Mouse (Mus musculus) stomach, postnatal 0 days (tissue): ENCODE measurements around the gene 1700030J22Rik. TPM values are rescaled to one million over a fixed set of nuclear protein-coding genes. Genes with fewer than 3 reads are reported as not detected.

Source experiments
- ATAC-seq: fragments of 200-750 bp; cut with Nextera tagmentation; 2 replicates; pipeline ENCODE4 v1.8.0; 2017; ENCODE audit not compliant: low FRiP score, low TSS enrichment
- DNase-seq: peaks from one replicate; pipeline ENCODE4 v3.0.0-alpha.2; 2016; ENCODE audit warnings: low spot score
- H3K27ac ChIP-seq: fragments of 300-500 bp; sonication (generic); replicated peaks from 2 replicates; pipeline ENCODE4 v1.5.1; 2014; ENCODE audit warnings: mild to moderate bottlenecking, control low read depth
- H3K27me3 ChIP-seq: fragments of 300-500 bp; sonication (generic); 2 replicates; pipeline ENCODE4 v1.6.1; 2014; ENCODE audit warnings: low read length; ENCODE audit not compliant: control insufficient read depth, insufficient read depth
- H3K36me3 ChIP-seq: fragments of 300-500 bp; sonication (generic); 2 replicates; pipeline ENCODE4 v1.6.1; 2014; ENCODE audit warnings: low read length, mixed read lengths; ENCODE audit not compliant: control insufficient read depth, insufficient read depth
- H3K4me1 ChIP-seq: fragments of 300-500 bp; sonication (generic); replicated peaks from 2 replicates; pipeline ENCODE4 v1.6.1; 2014; ENCODE audit warnings: antibody characterized with exemption; ENCODE audit not compliant: control insufficient read depth, insufficient read depth
- H3K4me2 ChIP-seq: fragments of 300-500 bp; sonication (generic); replicated peaks from 2 replicates; pipeline ENCODE4 v1.6.1; 2014; ENCODE audit warnings: low read depth, mild to moderate bottlenecking, control low read depth, moderate library complexity
- H3K4me3 ChIP-seq: fragments of 300-500 bp; sonication (generic); 2 replicates; pipeline ENCODE4 v1.5.1; 2014; ENCODE audit warnings: low read depth, low read length, control low read depth
- H3K9ac ChIP-seq: fragments of 300-500 bp; sonication (generic); 2 replicates; pipeline ENCODE4 v1.6.1; 2014; ENCODE audit warnings: mild to moderate bottlenecking, low read length, control low read depth, mixed read lengths
- H3K9me3 ChIP-seq: fragments of 300-500 bp; sonication (generic); 2 replicates; pipeline ENCODE4 v1.6.1; 2016; ENCODE audit warnings: low read length; ENCODE audit not compliant: control insufficient read depth
- CTCF ChIP-seq: IDR thresholded peaks from 2 replicates; pipeline ENCODE4 v1.5.1; 2016; ENCODE audit warnings: antibody characterized with exemption, low read depth, mild to moderate bottlenecking, moderate library complexity
- EP300 ChIP-seq: optimal IDR thresholded peaks from 2 replicates; pipeline ENCODE3; 2016; ENCODE audit warnings: antibody characterized with exemption
- WGBS: fragments of 180-500 bp; shearing (Covaris S2); extraction: QIAGEN DNeasy Blood & Tissue Kit; methylation state at CpG from one replicate; pipeline ENCODE4 v1.1.7; 2014; 5-methylcytosine and 5-hydroxymethylcytosine counted together
- polyA plus RNA-seq: library from polyadenylated mRNA; unstranded; fragments of >200 nt; fragmentation: Nextera tagmentation; extraction: Ambion mirVana; gene quantifications from 2 replicates; pipeline ENCODE4 v1.2.1, GENCODE M21; 2015

The 1700030J22Rik gene
- polyA plus RNA-seq, 1 experiment from 2014 or later = 0.45 TPM

DNA sequence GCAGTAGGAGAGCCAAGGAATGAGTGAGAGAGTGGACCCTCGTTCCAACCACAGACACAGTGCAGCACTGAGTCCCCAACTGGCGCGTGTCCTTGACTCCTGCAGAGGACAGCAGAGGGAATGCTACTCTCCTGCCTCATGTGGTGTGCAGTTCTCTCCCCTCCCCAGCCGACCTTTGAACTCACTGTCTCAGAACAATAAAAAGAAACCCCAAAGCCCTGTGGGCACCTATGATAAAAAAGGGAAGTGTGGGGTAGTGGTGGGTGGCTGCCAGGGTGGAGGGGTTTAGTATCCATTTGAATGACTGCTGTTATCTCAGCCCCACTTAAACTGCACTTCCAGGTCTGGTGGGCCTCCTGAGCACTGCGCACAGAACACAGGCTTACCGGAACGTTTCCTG lies 31.2 kb downstream of the 1700030J22Rik start:
- Histone ChIP-seq H3K36me3 (no peaks in the 10 kb centered on the region), H3K4me3 (no peak overlapping the region), H3K9ac (no peak overlapping the region), H3K27me3 (no peaks in the 10 kb centered on the region), H3K27ac (no peak overlapping the region), H3K9me3 (no peaks in the 10 kb centered on the region), H3K4me1 (no peaks in the 10 kb centered on the region), H3K4me2 (no peak overlapping the region)
- 79% methylated on average over 7 of the region's 7 CpGs for WGBS
- DNase-seq = no peak
- ATAC-seq = no peak
- TF ChIP-seq EP300 (no peak), CTCF (no peak)

DNA sequence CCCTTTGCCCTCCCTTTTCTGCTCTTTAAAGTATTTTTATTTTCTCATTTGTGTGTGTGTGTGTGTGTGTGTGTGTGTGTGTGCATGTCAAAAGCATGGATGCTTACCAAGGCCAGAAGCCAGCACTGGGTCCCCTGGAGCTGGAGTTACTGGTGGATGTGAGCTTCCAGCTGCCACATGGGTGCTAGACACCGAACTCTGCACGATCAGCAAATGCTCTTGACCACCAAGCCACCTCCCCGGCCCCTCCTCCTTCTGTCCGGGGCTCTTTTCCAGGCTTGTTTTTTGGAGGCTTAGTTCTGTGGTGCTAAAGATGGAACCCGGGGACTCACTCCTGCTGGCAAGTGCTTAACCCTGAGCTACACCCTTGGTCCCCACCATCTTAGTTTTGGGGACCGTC lies 31.9 kb downstream of the 1700030J22Rik start:
- Histone ChIP-seq H3K9ac (no peak overlapping the region), H3K9me3 (no peaks in the 10 kb centered on the region), H3K36me3 (no peaks in the 10 kb centered on the region), H3K27ac (no peak overlapping the region), H3K4me1 (no peaks in the 10 kb centered on the region), H3K4me3 (no peak overlapping the region), H3K27me3 (no peaks in the 10 kb centered on the region), H3K4me2 (no peak overlapping the region)
- 82% methylated on average over 6 of the region's 6 CpGs for WGBS
- DNase-seq (no peak), ATAC-seq (no peak)
- TF ChIP-seq CTCF (no peak), EP300 (no peak)

- Histone ChIP-seq H3K4me1 (no peaks in the 10 kb centered on the region), H3K9me3 (no peaks in the 10 kb centered on the region), H3K9ac (no peak overlapping the region), H3K36me3 (no peaks in the 10 kb centered on the region), H3K4me2 (0 out of 2 replicates have a peak overlapping the region, but pooled peaks have one; percentile 19), H3K27me3 (no peaks in the 10 kb centered on the region), H3K4me3 (no peak overlapping the region), H3K27ac (no peak overlapping the region)
- no peak for TF ChIP-seq EP300
- TF ChIP-seq CTCF = no peak
- WGBS = 78% methylated on average over 21 of the region's 21 CpGs
- no peak for DNase-seq
- no peak for ATAC-seq
Observed at GRCm38 (mm10) chr8:116946268-116946838, 32.4 kb downstream of the 1700030J22Rik start.

GRCm38 (mm10) chr8:116945169-116945910 lies 33.4 kb downstream of the 1700030J22Rik start:
- ATAC-seq = no peak
- TF ChIP-seq EP300 (no peak), CTCF (no peak)
- no peak overlapping the region for H3K4me3 ChIP-seq

DNA sequence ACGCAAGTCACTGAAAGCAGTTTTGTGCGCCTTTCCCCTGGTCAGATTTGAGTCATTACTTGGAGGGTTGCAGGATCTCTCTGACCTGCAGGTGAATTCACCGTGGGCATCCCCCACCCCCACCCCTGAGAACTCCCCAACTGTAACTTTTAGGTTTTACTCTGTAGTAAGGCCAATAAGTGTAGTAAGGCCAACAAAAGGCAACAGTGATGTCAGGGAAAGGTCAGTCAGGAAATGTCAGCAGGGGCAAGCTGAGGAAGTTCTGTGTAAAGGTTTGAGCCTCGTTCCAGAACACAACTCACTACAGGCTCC lies 34.4 kb downstream of the 1700030J22Rik start:
- no peaks in the 10 kb centered on the region for H3K9me3 ChIP-seq
- H3K9ac ChIP-seq = peak overlapping the region; percentile 90; the same call in 1 of the 2 replicates
- DNase-seq (no peak), ATAC-seq (no peak)
- H3K36me3 ChIP-seq = no peaks in the 10 kb centered on the region
- TF ChIP-seq CTCF (no peak), EP300 (no peak)
- H3K27me3 ChIP-seq = no peaks in the 10 kb centered on the region
- H3K4me1 ChIP-seq = no peaks in the 10 kb centered on the region
- peak overlapping the region; percentile 96 for H3K4me3 ChIP-seq
- H3K4me2 ChIP-seq = peak overlapping the region; percentile 99
- 16% methylated on average over 4 of the region's 4 CpGs for WGBS
- H3K27ac ChIP-seq = no peak overlapping the region; the same call in 1 of the 2 replicates

More at GRCm38 (mm10) chr8:116945169-116945910, 33.4 kb downstream of the 1700030J22Rik start:
- no peaks in the 10 kb centered on the region for H3K4me1 ChIP-seq
- H3K36me3 ChIP-seq = no peaks in the 10 kb centered on the region
- no peaks in the 10 kb centered on the region for H3K9me3 ChIP-seq
- WGBS = 72% methylated on average over 9 of the region's 9 CpGs
- H3K9ac ChIP-seq = no peak overlapping the region
- no peaks in the 10 kb centered on the region for H3K27me3 ChIP-seq
- no peak for DNase-seq
- no peak overlapping the region for H3K4me2 ChIP-seq
- H3K27ac ChIP-seq = no peak overlapping the region
